Mouse (Mus musculus) cerebellum, adult 2 months (tissue): ENCODE data around the gene Olfr19. TPM values are rescaled to one million over a fixed set of nuclear protein-coding genes. Genes with fewer than 3 reads are reported as not detected.
"Not testable (repeated sequence)": the region's sequence is repeated elsewhere in the genome, so short reads cannot be mapped to it uniquely, and the experiment has no call there.

Experiments used
- DNase-seq, 2 experiments: peaks; one replicate each; pipeline ENCODE4 v3.0.0; 2021
- H3K27ac ChIP-seq: fragments of 200-500 bp; 2 replicates; pipeline ENCODE4 v1.5.1; 2012; ENCODE audit warnings: low read length, control low read depth, inconsistent platforms; ENCODE audit not compliant: insufficient read depth
- H3K27me3 ChIP-seq: fragments of 200-500 bp; 2 replicates; pipeline ENCODE4 v1.6.1; 2012; ENCODE audit warnings: inconsistent platforms, mild to moderate bottlenecking, low read length, moderate library complexity; ENCODE audit not compliant: control insufficient read depth, insufficient read depth
- H3K4me1 ChIP-seq: fragments of 200-500 bp; 2 replicates; pipeline ENCODE4 v1.6.1; 2011; ENCODE audit warnings: low read length; ENCODE audit not compliant: control insufficient read depth, insufficient read depth
- H3K4me3 ChIP-seq: fragments of 200-500 bp; replicated peaks from 2 replicates; pipeline ENCODE3; 2011; ENCODE audit warnings: mild to moderate bottlenecking, low read depth, low read length, control low read depth; ENCODE audit not compliant: insufficient read depth
- CTCF ChIP-seq: fragments of 200-500 bp; IDR thresholded peaks from 2 replicates; pipeline ENCODE4 v1.5.1; 2011; ENCODE audit warnings: low read depth, mild to moderate bottlenecking, control low read depth, low read length, moderate library complexity, borderline replicate concordance; ENCODE audit not compliant: insufficient read depth
- POLR2A ChIP-seq: fragments of 200-500 bp; IDR thresholded peaks from 2 replicates; pipeline ENCODE4 v1.6.1; 2011; ENCODE audit warnings: low read length, control low read depth, borderline replicate concordance; ENCODE audit not compliant: insufficient read depth
- WGBS: fragments of 180-500 bp; shearing (Covaris S2); methylation state at CpG from one replicate; pipeline ENCODE4 v1.1.7; 2018; 5-methylcytosine and 5-hydroxymethylcytosine counted together
- polyA plus RNA-seq: library from polyadenylated mRNA; depleted of rRNA; stranded (reverse); fragments of >200 nt; gene quantifications from 2 replicates; pipeline ENCODE4 v1.2.3, GENCODE M21; 2012; rRNA removed

The Olfr19 gene
- not detected in 2 replicates for polyA plus RNA-seq

DNA sequence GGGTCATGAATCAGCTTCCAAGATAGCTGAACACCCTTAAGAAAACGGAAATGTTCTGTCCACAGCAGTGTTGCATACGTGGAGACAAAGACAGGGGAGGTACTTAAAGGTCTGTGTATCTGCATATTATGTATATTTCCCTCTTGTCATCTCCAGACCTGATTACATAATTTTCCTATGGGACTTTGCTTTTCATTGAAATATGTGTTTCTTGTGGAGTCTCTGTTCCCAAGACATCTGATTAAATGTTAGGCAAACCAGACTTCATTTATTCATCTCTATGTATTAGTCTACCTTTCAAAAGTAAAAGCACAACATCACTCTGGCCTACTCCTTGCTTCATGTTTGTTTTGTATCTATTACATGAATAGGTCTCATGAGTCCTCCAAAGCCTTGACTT, at the start of gene Olfr19:
Olfr19 (minus strand) TSS at position 101 of the 400 bp plus-strand sequence.
- H3K4me1 ChIP-seq = no peaks in the 10 kb centered on the region
- H3K27me3 ChIP-seq = no peaks in the 10 kb centered on the region
- 79% methylated on average over 2 of the region's 2 CpGs for WGBS
- no peak within 1 kb of the TSS for H3K27ac ChIP-seq
- TF ChIP-seq CTCF = no peak
- TF ChIP-seq POLR2A = no peak
- H3K4me3 ChIP-seq = no peak within 1 kb of the TSS
- no peak for DNase-seq

DNA sequence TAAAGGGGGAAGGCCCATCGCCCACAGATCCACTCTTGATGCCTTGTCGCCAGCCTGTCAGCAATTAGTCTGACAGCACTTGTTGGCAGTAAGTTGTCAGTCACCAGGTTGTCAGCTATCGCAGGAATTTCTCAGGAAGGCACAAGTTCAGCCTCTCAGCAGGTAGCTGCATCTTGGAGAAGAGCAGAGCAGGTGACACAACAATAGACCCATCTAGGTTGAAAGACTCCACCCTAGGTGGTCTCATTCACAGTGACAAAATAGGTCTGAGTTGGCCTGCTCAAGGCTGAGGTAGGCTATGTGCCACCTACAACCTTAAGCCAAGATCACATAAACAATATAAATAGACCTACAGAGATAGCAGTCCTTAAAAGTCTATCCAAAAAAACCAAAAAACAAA, 8.8 kb upstream of the Olfr19 start:
- no peak for DNase-seq
- no peaks in the 10 kb centered on the region for H3K27me3 ChIP-seq
- no peaks in the 10 kb centered on the region for H3K4me1 ChIP-seq
- H3K27ac ChIP-seq = no peak overlapping the region
- no peak overlapping the region for H3K4me3 ChIP-seq
- 49% methylated on average over 3 of the region's 3 CpGs for WGBS
- TF ChIP-seq CTCF = no peak
- no peak for TF ChIP-seq POLR2A

DNA sequence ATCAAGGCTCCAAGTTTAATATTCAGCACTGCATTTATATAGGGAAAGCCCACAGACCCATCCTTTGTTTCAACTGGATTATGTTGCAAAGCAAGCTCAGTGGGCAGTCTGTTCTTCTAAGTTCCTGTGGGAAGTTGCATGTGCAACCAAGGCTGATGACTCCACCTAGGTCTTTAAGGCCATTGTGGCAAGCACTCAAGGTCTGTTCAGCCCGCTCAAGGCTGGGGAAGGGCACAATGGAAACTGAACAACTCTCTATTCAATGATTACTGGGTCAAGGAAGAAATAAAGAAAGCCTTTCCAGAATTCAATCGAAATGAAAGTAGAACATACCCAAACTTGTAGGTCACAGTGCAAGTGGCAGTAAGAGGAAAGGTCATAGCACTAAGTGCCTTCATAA, 7.8 kb upstream of the Olfr19 start:
- no peak for TF ChIP-seq CTCF
- TF ChIP-seq POLR2A = no peak
- no peaks in the 10 kb centered on the region for H3K27me3 ChIP-seq
- 74% methylated on average over 2 of the region's 2 CpGs for WGBS
- no peak for DNase-seq
- H3K27ac ChIP-seq = no peak overlapping the region
- no peaks in the 10 kb centered on the region for H3K4me1 ChIP-seq
- no peak overlapping the region for H3K4me3 ChIP-seq

DNA sequence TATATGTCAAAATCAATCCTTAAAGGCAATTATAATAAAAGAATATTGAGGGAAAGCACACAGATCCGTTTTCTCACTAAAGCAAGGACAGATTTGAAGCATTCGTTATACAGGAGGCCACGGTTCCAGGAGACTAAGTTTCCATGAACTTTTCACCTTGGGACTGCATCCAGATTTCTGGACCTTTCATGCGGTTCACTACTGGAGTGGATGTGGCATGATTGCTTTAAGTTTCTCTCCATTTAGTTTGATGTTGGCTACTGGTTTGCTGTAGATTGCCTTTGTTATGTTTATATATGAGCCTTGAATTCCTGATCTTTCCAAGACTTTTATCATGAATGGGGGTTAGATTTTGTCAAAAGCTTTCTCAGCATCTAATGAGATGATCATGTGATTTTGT, 11.2 kb downstream of the Olfr19 start:
- TF ChIP-seq CTCF = no peak
- TF ChIP-seq POLR2A = no peak
- Histone ChIP-seq H3K4me3 (no peak overlapping the region), H3K27me3 (no peaks in the 10 kb centered on the region; the same call in 1 of the 2 replicates), H3K27ac (no peak overlapping the region), H3K4me1 (no peaks in the 10 kb centered on the region)
- WGBS = 78% methylated on average over 4 of the region's 4 CpGs
- no peak for DNase-seq

DNA sequence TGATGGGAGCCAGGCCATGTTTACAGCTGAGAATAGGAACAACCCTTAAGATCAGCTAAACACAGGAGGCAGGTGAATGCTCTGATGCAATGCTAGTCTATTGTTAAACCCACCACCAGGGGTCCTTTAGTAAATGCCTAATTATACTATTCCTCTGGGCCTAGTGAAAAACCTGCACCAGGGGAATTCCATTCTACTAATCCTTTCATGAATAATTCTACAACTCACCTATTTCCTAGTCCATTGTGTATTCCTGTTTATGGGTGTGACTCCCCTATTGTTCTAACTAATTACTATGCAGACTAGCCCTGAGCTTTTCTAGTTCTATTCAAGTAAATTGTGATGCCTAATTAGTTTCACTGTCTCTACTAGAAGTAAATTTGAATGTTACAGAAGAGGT, 11.7 kb downstream of the Olfr19 start:
- H3K4me1 ChIP-seq, DNase-seq, H3K4me3 ChIP-seq, H3K27me3 ChIP-seq, H3K27ac ChIP-seq: not testable (repeated sequence)

DNA sequence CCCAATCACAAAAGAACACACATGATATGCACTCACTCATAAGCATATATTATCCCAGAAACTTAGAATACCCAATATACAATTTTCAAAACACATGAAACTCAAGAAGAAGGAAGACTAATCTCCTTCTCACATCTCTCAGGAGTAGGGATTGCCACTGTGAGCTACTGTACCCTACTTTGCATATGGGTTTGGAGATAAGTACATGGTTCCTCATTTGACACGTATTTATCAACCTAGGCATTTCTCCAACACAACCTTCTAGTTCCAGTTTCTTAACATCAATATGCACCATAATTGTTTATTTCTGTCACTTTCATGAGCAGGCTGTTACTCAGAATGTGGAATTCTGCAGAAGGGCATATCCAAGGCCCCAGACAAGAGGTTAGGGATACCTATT, 31.1 kb downstream of the Olfr19 start:
- TF ChIP-seq POLR2A (no peak), CTCF (no peak)
- H3K4me1 ChIP-seq = no peaks in the 10 kb centered on the region
- H3K4me3 ChIP-seq = no peak overlapping the region
- no peak overlapping the region for H3K27ac ChIP-seq
- DNase-seq = no peak
- no peaks in the 10 kb centered on the region for H3K27me3 ChIP-seq
- 84% methylated on average over 1 of the region's 1 CpGs for WGBS

DNA sequence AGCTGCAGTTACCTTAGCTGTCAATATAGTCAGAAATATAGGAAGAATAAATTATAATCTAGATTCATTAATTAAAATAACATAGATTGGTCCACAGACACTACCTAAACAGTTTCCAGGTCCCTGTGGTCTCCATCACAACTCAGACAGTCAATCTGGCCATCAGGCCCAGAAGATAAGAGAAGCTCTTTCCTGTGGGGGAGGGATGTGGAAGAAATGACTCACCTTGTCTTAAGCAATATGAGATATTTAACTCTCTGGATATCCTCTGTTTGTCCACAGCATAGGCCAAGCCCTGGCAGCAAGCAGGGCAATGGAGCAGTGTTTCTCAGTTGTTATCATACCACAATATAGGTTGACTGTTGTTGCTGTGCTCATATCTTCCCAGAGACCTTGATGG, 42.5 kb downstream of the Olfr19 start:
- H3K4me1 ChIP-seq = no peaks in the 10 kb centered on the region
- no peaks in the 10 kb centered on the region for H3K27me3 ChIP-seq
- H3K27ac ChIP-seq = no peak overlapping the region
- TF ChIP-seq CTCF (no peak), POLR2A (no peak)
- H3K4me3 ChIP-seq = no peak overlapping the region
- no peak for DNase-seq

Other genes starting within 250 kb of the Olfr19 start
- 12.5 and 14.8 TPM in 2 replicates for gene Fgd4, start 75.9 kb downstream of the Olfr19 start, polyA plus RNA-seq
- 1.3 and 2.0 TPM in 2 replicates for gene Spag6l, start 153.1 kb upstream of the Olfr19 start, polyA plus RNA-seq
- not detected in 2 replicates for gene Igll1, start 187.6 kb upstream of the Olfr19 start, polyA plus RNA-seq
- gene Top3b, start 194.3 kb upstream of the Olfr19 start, polyA plus RNA-seq = 102 and 114 TPM in 2 replicates
- 0.40 TPM in 1 of 2 replicates, not detected in the other for gene Vpreb1, start 194.4 kb upstream of the Olfr19 start, polyA plus RNA-seq
- 32.6 and 36.4 TPM in 2 replicates for gene Ppm1f, start 220.1 kb upstream of the Olfr19 start, polyA plus RNA-seq